Mouse (Mus musculus) heart, embryonic 15.5 days (tissue): Measurements from ENCODE around the gene Srp14. TPM values are rescaled to one million over a fixed set of nuclear protein-coding genes. Genes with fewer than 3 reads are reported as not detected.

Source experiments
- ATAC-seq: fragments of 200-750 bp; cut with Nextera tagmentation; replicated peaks from 2 replicates; pipeline ENCODE4 v1.8.0; 2017; ENCODE audit warnings: low read depth, moderate TSS enrichment; ENCODE audit not compliant: insufficient number of reproducible peaks, insufficient read depth, low FRiP score
- H3K27ac ChIP-seq: fragments of 300-500 bp; sonication (generic); 2 replicates; pipeline ENCODE4 v1.5.1; 2015; ENCODE audit warnings: mild to moderate bottlenecking, inconsistent platforms
- H3K27me3 ChIP-seq: fragments of 300-500 bp; sonication (generic); 2 replicates; pipeline ENCODE4 v1.6.1; 2015; ENCODE audit warnings: inconsistent platforms
- H3K36me3 ChIP-seq: fragments of 300-500 bp; sonication (generic); 2 replicates; pipeline ENCODE4 v1.6.1; 2015; ENCODE audit warnings: mild to moderate bottlenecking, inconsistent platforms
- H3K4me1 ChIP-seq: fragments of 300-500 bp; sonication (generic); replicated peaks from 2 replicates; pipeline ENCODE4 v1.6.1; 2015; ENCODE audit warnings: inconsistent platforms
- H3K4me2 ChIP-seq: fragments of 300-500 bp; sonication (generic); 2 replicates; pipeline ENCODE4 v1.6.1; 2015; ENCODE audit warnings: inconsistent platforms, mild to moderate bottlenecking, moderate library complexity
- H3K4me3 ChIP-seq: fragments of 300-500 bp; sonication (generic); 2 replicates; pipeline ENCODE4 v1.5.1; 2015; ENCODE audit warnings: mild to moderate bottlenecking, inconsistent platforms
- H3K9ac ChIP-seq: fragments of 300-500 bp; sonication (generic); 2 replicates; pipeline ENCODE4 v1.6.1; 2015; ENCODE audit warnings: mild to moderate bottlenecking, inconsistent platforms
- H3K9me3 ChIP-seq: fragments of 300-500 bp; sonication (generic); replicated peaks from 2 replicates; pipeline ENCODE4 v1.6.1; 2016; ENCODE audit warnings: inconsistent platforms
- WGBS: fragments of 180-500 bp; shearing (Covaris S2); methylation state at CpG from one replicate; pipeline ENCODE4 v1.1.7; 2015; ENCODE audit warnings: mixed read lengths; 5-methylcytosine and 5-hydroxymethylcytosine counted together
- polyA plus RNA-seq: library from polyadenylated mRNA; unstranded; fragments of >200 nt; fragmentation: Nextera tagmentation; extraction: Ambion mirVana; gene quantifications from 2 replicates; pipeline ENCODE4 v1.2.1, GENCODE M21; 2015

Gene Srp14
- polyA plus RNA-seq, 1 experiment from 2014 or later: 194 TPM

DNA sequence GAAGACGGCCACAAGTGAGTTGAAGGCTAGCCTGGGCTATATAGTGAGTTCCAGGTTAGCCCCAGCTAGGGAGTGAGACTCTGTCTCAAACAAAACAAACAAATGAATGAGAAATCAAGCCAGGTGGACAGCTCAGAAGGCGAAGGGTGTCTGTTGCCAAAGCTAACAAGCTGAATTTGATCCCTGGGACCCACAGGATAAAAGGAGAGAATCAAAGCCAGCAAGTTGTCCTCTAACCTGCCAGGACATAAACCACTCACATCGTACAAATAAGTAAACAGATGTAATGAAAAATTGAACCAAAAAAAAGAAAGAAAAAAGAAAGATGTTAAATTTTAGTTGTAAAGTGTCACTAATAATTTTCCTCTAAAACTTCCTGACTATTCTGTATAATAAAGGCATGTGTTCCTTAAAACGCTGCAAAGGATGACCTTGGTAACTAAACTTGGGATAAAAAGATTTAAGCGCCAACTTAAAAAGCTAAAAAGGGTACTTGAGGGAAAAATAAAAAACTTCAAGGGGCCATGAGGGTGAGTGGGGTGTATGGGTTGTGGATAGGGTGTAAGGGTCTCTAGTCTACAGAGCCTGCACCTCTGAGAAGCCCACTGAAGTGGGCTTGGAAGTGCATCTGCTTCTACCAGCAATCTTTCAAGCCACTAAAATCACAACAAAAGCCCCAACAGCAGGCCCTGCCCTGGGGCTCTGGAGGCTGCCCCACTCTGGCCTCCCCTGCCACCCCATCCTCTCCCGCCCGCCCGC is 30.4 kb upstream of the Srp14 start:
- ATAC-seq: no peak
- Histone ChIP-seq H3K36me3 (no peaks in the 10 kb centered on the region), H3K4me2 (peak overlapping the region; percentile 28), H3K9ac (peak overlapping the region; percentile 37; the same call in 1 of the 2 replicates), H3K27me3 (no peaks in the 10 kb centered on the region), H3K4me3 (no peak overlapping the region), H3K4me1 (peaks cover 17% of the 10 kb centered on the region), H3K9me3 (no peaks in the 10 kb centered on the region), H3K27ac (peak overlapping the region; percentile 78)
- WGBS: 68% methylated on average over 8 of the region's 8 CpGs

DNA sequence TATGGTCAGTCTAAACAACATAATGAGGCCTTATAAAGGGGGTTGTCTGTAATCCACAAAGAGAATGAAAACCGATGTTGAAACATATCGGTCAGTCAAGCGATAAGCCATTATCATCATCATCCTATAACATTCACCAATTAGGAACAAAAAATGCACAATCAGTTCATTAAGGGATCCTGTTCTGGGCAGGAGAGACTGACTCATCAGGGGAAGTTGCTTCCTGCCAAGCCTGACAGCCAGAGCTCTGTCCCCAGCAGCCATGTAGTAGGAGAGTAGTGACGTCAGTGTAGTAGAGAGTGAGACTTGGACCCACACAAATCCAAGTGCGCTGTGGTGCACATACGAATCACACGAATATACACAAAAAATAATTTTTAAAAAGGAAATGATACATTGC is 27.6 kb upstream of the Srp14 start:
- no peaks in the 10 kb centered on the region for H3K27me3 ChIP-seq
- ATAC-seq: no peak
- no peaks in the 10 kb centered on the region for H3K36me3 ChIP-seq
- no peak overlapping the region for H3K27ac ChIP-seq
- H3K9me3 ChIP-seq: no peaks in the 10 kb centered on the region
- H3K4me3 ChIP-seq: no peak overlapping the region
- H3K9ac ChIP-seq: no peak overlapping the region
- 79% methylated on average over 7 of the region's 7 CpGs for WGBS
- H3K4me1 ChIP-seq: peaks cover 17% of the 10 kb centered on the region
- no peak overlapping the region for H3K4me2 ChIP-seq

DNA sequence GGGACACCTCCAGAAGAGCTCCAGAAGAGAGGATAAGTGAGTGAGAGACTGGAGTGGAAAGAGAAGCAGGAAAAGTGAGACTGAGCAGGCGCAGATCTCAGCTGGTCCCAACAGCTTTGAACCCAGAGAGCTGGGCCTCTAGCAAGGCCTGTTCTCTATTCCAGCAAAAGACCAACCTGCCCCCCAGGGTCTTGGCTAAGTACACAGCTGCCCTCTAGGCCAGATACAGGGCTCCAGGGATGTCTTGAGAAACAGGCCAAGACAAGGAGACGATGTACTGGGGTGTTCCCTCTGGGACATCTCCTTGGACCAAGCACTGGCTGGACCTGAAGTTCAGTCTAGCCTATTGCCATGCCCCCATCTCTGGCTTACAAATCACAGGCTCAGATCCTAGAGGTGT is 20.7 kb upstream of the Srp14 start:
- no peak overlapping the region for H3K4me2 ChIP-seq
- H3K9ac ChIP-seq: no peak overlapping the region
- no peaks in the 10 kb centered on the region for H3K36me3 ChIP-seq
- H3K4me3 ChIP-seq: no peak overlapping the region
- ATAC-seq: no peak
- H3K27ac ChIP-seq: no peak overlapping the region
- no peaks in the 10 kb centered on the region for H3K9me3 ChIP-seq
- H3K4me1 ChIP-seq: no peaks in the 10 kb centered on the region; the same call in 1 of the 2 replicates
- 81% methylated on average over 2 of the region's 2 CpGs for WGBS
- H3K27me3 ChIP-seq: no peaks in the 10 kb centered on the region

- peak; percentile 66; the same call in 1 of the 2 replicates for ATAC-seq
- Histone ChIP-seq H3K4me2 (no peak overlapping the region), H3K9ac (no peak overlapping the region), H3K36me3 (no peaks in the 10 kb centered on the region), H3K27ac (peak overlapping the region; percentile 54), H3K4me1 (no peaks in the 10 kb centered on the region; the same call in 1 of the 2 replicates), H3K27me3 (no peaks in the 10 kb centered on the region), H3K4me3 (no peak overlapping the region), H3K9me3 (no peaks in the 10 kb centered on the region)
- 43% methylated on average over 20 of the region's 20 CpGs for WGBS
Measured at GRCm38 (mm10) chr2:118499135-118499961, 19.8 kb upstream of the Srp14 start.

DNA sequence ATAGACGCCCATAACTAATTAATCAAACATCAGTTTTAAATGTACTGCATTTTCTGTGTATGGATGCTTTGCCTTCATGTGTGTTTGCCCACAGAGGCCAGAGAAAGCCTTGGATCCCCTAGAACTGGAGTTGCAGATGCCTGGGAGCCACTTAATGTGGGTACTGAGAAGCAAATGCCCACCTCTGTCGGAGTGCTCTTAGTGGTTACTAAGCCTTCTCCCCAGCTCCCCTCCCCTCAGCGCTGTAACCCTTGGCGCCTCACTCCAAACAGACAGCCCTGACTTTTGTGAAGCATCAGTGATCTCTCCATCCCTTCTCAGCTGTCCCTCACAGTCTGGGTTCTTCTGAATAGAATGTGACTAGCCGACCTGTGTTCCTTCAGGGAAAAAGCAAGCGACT is 19.0 kb upstream of the Srp14 start:
- Histone ChIP-seq H3K4me2 (no peak overlapping the region), H3K27ac (no peak overlapping the region), H3K9me3 (no peaks in the 10 kb centered on the region), H3K4me3 (no peak overlapping the region), H3K36me3 (no peaks in the 10 kb centered on the region), H3K27me3 (no peaks in the 10 kb centered on the region), H3K4me1 (no peaks in the 10 kb centered on the region; the same call in 1 of the 2 replicates), H3K9ac (no peak overlapping the region)
- WGBS: 83% methylated on average over 6 of the region's 6 CpGs
- no peak for ATAC-seq

GRCm38 (mm10) chr2:118497890-118498289 is 18.4 kb upstream of the Srp14 start:
- Histone ChIP-seq H3K27ac (no peak overlapping the region), H3K27me3 (no peaks in the 10 kb centered on the region), H3K36me3 (no peaks in the 10 kb centered on the region), H3K4me2 (no peak overlapping the region), H3K9ac (no peak overlapping the region), H3K4me3 (no peak overlapping the region), H3K4me1 (no peaks in the 10 kb centered on the region; the same call in 1 of the 2 replicates), H3K9me3 (no peaks in the 10 kb centered on the region)
- no peak for ATAC-seq
- WGBS: 81% methylated on average over 5 of the region's 5 CpGs

GRCm38 (mm10) chr2:118495024-118495423 is 15.5 kb upstream of the Srp14 start:
- peaks cover 16% of the 10 kb centered on the region for H3K4me1 ChIP-seq
- no peak for ATAC-seq
- WGBS: 68% methylated on average over 9 of the region's 9 CpGs
- H3K9ac ChIP-seq: no peak overlapping the region
- H3K9me3 ChIP-seq: no peaks in the 10 kb centered on the region
- H3K4me3 ChIP-seq: no peak overlapping the region
- no peaks in the 10 kb centered on the region for H3K27me3 ChIP-seq
- H3K4me2 ChIP-seq: no peak overlapping the region
- no peaks in the 10 kb centered on the region for H3K36me3 ChIP-seq
- H3K27ac ChIP-seq: 0 out of 2 replicates have a peak overlapping the region, but pooled peaks have one; percentile 32

DNA sequence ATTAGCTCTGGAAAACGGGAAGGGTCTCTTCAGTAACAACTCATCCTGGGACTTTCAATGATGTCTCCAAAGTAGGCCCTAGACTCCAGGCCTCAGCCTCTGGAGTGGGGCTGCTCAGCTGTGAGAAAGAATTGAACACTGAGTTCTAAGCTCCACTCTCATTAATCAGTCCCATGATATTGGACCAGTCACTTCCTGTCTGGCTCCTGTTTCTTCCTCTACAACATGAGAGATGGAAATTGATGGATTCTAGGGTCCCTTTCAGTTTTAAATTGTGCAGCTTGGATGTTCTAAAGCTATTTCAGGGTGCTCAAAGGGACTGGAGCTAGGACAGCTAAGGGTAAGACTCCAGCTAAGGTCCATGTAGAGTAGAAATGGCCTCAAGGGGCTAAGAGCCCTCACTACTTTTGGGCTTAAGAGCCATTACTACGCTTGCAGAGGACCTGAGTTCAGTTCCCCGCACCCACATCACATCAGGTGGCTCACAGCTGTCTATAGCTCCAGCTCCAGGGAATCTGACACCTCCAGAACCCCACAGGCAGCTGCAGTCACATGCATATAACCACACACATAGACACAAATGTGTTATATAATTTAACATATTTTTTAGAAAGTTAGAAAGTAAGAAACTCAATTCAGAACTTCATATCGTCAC is 12.4 kb upstream of the Srp14 start:
- H3K4me2 ChIP-seq: no peak overlapping the region
- peak overlapping the region; percentile 48 for H3K27ac ChIP-seq
- H3K36me3 ChIP-seq: no peaks in the 10 kb centered on the region
- WGBS: 79% methylated on average over 4 of the region's 4 CpGs
- no peak for ATAC-seq
- H3K27me3 ChIP-seq: no peaks in the 10 kb centered on the region
- H3K9ac ChIP-seq: no peak overlapping the region
- no peak overlapping the region for H3K4me3 ChIP-seq
- no peaks in the 10 kb centered on the region for H3K9me3 ChIP-seq
- peaks cover 20% of the 10 kb centered on the region for H3K4me1 ChIP-seq

DNA sequence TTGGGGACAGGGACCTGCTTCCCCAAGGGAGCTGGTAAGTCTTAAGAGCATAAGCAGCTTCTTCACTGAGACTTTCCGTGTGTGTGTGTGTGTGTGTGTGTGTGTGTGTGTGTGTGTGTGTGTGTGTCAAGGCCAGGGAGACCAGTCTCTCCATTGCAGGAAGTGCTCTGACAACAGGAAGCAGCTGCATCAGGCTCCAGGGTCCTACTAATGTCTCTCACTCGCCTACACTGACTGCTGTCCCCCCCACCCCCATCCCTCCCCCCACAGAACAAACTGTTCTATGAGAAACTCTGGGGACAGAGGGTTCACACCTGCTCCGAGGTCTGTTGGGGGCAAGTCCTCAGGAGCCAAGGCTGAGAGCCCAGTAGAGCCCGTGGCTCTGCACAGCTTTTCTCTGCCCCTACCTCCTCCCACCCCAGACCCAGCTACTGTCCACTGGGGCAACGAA is 11.8 kb upstream of the Srp14 start:
- Histone ChIP-seq H3K9ac (no peak overlapping the region), H3K4me1 (peaks cover 20% of the 10 kb centered on the region), H3K36me3 (no peaks in the 10 kb centered on the region), H3K9me3 (no peaks in the 10 kb centered on the region), H3K27me3 (no peaks in the 10 kb centered on the region), H3K4me3 (no peak overlapping the region), H3K27ac (peak overlapping the region; percentile 63), H3K4me2 (no peak overlapping the region)
- 51% methylated on average over 5 of the region's 5 CpGs for WGBS
- no peak for ATAC-seq

DNA sequence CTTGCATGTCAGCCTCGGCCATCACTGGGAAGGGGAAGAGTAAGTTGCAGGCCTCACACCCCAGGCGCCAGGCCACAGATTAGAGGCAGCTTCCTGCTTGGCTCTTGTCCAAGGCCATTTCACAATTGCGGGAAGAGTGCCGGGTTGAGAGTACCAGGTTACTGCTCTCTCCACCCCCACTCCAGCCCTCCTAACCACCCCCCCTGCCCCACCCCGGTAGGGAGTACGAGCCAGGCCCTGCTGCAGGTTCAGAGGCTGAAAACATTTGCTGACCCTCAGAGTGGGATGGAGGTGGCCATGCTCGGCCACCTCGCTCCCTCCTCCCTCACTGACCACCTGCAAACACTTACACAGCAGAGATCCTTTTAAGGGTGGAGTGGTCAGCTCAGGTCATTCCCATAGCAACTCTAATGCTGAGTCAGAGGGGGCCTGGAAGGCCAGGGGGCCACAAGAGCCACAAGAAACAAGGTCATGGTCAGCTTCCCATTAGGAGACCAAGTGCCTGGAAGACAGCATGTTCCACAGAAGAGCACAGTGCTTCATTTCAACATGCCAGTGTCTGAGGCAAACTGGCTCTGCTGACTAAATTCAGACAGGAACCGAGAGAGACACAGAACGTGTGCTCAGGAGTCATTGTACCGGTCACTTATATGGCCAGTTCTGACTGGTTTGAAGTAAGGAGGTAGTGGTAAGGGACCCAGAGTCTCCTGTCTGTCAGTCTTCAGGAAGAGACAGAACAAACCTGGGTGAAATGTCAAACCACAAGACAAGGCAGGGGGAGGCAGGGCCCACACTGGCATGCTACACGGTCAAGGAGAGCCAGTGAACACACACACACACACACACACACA is 11.0 kb upstream of the Srp14 start:
- 26% methylated on average over 12 of the region's 12 CpGs for WGBS
- Histone ChIP-seq H3K36me3 (no peaks in the 10 kb centered on the region), H3K4me1 (peaks cover 20% of the 10 kb centered on the region), H3K9me3 (no peaks in the 10 kb centered on the region), H3K27ac (peak overlapping the region; percentile 63), H3K27me3 (no peaks in the 10 kb centered on the region), H3K4me3 (no peak overlapping the region), H3K9ac (no peak overlapping the region), H3K4me2 (0 out of 2 replicates have a peak overlapping the region, but pooled peaks have one; percentile 1)
- peak; percentile 60 for ATAC-seq
